Mouse (Mus musculus) forebrain, embryonic 15.5 days (tissue): Measurements from ENCODE around the gene Myo10. TPM values are rescaled to one million over a fixed set of nuclear protein-coding genes. Genes with fewer than 3 reads are reported as not detected.

ENCODE experiments used
- ATAC-seq: fragments of 200-750 bp; cut with Nextera tagmentation; replicated peaks from 2 replicates; pipeline ENCODE4 v1.8.0; 2017; ENCODE audit warnings: mild to moderate bottlenecking, moderate TSS enrichment, moderate library complexity
- H3K27ac ChIP-seq: fragments of 300-500 bp; sonication (generic); replicated peaks from 2 replicates; pipeline ENCODE4 v1.5.1; 2015; ENCODE audit warnings: mild to moderate bottlenecking, inconsistent platforms
- H3K27me3 ChIP-seq: fragments of 300-500 bp; sonication (generic); 2 replicates; pipeline ENCODE4 v1.6.1; 2015; ENCODE audit warnings: inconsistent platforms
- H3K36me3 ChIP-seq: fragments of 300-500 bp; sonication (generic); 2 replicates; pipeline ENCODE4 v1.6.1; 2015; ENCODE audit warnings: mild to moderate bottlenecking, inconsistent platforms
- H3K4me1 ChIP-seq: fragments of 300-500 bp; sonication (generic); 2 replicates; pipeline ENCODE4 v1.6.1; 2015; ENCODE audit warnings: inconsistent platforms
- H3K4me2 ChIP-seq: fragments of 300-500 bp; sonication (generic); replicated peaks from 2 replicates; pipeline ENCODE4 v1.6.1; 2015; ENCODE audit warnings: mild to moderate bottlenecking, inconsistent platforms
- H3K4me3 ChIP-seq: fragments of 300-500 bp; sonication (generic); 2 replicates; pipeline ENCODE4 v1.5.1; 2015; ENCODE audit warnings: mild to moderate bottlenecking, inconsistent platforms
- H3K9ac ChIP-seq: fragments of 300-500 bp; sonication (generic); replicated peaks from 2 replicates; pipeline ENCODE4 v1.6.1; 2015; ENCODE audit warnings: mild to moderate bottlenecking, inconsistent platforms
- H3K9me3 ChIP-seq: fragments of 300-500 bp; sonication (generic); 2 replicates; pipeline ENCODE4 v1.6.1; 2016; ENCODE audit warnings: inconsistent platforms
- WGBS: fragments of 180-500 bp; shearing (Covaris S2); methylation state at CpG from one replicate; pipeline ENCODE4 v1.1.7; 2015; ENCODE audit warnings: mixed read lengths; 5-methylcytosine and 5-hydroxymethylcytosine counted together
- polyA plus RNA-seq: library from polyadenylated mRNA; unstranded; fragments of >200 nt; fragmentation: Nextera tagmentation; extraction: Ambion mirVana; gene quantifications from 2 replicates; pipeline ENCODE4 v1.2.1, GENCODE M21; 2015

The Myo10 gene
- polyA plus RNA-seq, result 43.0 and 48.1 TPM in 2 replicates

DNA sequence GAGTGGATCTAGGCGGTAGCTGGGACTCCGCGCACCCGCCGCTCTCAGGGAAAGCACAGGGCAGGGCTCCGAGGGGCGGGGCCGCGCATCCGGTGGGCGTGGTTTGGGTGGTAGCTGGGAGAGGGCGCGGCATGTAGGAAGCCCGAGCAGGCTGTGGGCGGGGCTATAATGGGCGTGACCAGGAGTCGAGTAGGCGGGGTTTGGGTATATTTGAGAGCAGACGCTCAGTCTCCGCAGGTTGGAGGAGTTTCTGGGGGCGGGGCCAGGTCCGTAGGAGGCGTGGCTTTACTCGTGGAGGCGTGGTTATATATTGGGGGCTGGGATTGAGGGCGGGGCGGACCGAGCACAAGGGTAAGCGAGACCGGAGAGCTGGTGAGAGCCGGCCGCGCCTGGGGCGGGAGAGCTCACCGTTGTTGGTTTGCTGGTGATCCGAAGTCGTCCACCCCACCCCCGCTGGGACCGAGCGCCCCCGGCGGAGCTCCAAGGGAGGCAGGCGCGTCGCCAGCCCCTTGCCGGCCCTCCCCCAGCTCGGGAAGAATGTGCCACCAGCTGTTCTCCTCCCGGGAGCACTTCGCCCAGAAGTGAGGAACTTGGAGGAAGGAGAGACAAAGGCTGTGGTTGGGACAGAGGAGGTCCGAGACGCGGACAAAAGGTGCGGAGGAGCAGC, at the start of gene Myo10:
Myo10 (plus strand) TSS at position 326 of the 667 bp plus-strand sequence.
- no peaks in the 10 kb centered on the region for H3K9me3 ChIP-seq
- H3K9ac ChIP-seq, result peak within 1 kb of the TSS; percentile 64
- peak within 1 kb of the TSS; percentile 75 for H3K4me3 ChIP-seq
- no peaks in the 10 kb centered on the region for H3K36me3 ChIP-seq
- peak; percentile 95 for ATAC-seq
- H3K27ac ChIP-seq, result no peak within 1 kb of the TSS; the same call in 1 of the 2 replicates
- H3K4me1 ChIP-seq, result peaks cover 21% of the 10 kb centered on the region
- H3K27me3 ChIP-seq, result peaks cover 44% of the 10 kb centered on the region
- peak within 1 kb of the TSS; percentile 100 for H3K4me2 ChIP-seq
- under 1% methylated on average over 52 of the region's 53 CpGs for WGBS

DNA sequence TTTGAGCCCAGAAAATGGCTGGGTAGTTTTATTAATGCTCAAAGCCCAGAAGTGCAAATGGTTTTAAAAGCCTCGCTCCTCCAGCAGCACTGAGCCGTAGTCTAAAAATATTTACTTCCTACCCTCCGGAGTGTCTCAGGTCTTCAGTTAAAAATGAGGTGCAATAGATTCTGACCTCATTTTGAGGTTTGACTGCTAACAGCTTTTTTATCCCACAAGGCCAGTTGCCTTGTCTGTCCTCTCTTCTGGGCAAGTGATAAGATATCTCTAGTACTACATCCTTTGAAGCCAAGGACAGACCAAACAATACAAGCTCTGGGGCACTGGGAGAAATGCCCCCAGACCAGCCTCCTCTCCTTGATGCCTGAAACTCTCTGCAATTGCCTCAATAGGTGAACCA, 49.2 kb upstream of the Myo10 start:
- Histone ChIP-seq H3K9ac (no peak overlapping the region), H3K4me1 (no peaks in the 10 kb centered on the region), H3K9me3 (no peaks in the 10 kb centered on the region), H3K4me2 (no peak overlapping the region), H3K4me3 (no peak overlapping the region), H3K27me3 (no peaks in the 10 kb centered on the region), H3K36me3 (no peaks in the 10 kb centered on the region), H3K27ac (no peak overlapping the region)
- no peak for ATAC-seq
- WGBS, result 98% methylated on average over 3 of the region's 3 CpGs

DNA sequence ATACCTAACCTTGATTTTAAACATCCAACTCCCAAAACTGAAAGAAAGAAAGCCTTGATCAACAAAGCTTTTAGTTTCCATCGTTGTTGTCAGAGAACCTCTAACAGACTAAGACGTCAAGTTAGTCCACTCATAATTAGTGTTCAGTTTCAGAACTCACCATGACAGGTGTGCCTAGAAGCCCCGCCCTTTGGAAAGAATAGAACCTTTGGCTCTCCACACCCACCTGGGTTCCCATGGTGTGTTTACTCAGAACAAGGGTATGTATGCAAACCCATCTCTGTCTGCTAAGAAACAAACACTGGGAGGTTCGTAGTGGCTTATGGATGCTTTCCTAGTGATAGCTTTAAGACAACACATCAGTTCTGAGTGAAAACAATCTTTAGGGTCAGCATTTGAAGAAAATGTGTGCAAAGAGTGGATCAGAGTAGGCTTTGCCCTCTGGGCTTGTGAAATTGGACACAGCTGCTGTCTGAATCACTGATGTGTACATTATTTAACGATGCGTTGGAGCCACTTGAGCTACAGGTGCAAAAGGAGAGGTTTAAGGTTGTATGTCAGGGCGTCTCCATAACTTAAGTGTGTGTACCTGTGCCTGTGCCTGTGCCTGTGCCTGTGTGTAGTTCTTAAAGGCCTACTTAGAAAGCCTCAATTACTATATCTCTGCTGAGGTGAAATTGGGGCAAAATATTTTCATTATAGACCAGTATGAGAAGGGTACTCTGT, 48.3 kb upstream of the Myo10 start:
- Histone ChIP-seq H3K9ac (no peak overlapping the region), H3K27ac (no peak overlapping the region), H3K4me2 (no peak overlapping the region), H3K27me3 (no peaks in the 10 kb centered on the region), H3K9me3 (no peaks in the 10 kb centered on the region), H3K4me3 (no peak overlapping the region), H3K36me3 (no peaks in the 10 kb centered on the region), H3K4me1 (no peaks in the 10 kb centered on the region)
- WGBS, result 79% methylated on average over 7 of the region's 7 CpGs
- ATAC-seq, result no peak

DNA sequence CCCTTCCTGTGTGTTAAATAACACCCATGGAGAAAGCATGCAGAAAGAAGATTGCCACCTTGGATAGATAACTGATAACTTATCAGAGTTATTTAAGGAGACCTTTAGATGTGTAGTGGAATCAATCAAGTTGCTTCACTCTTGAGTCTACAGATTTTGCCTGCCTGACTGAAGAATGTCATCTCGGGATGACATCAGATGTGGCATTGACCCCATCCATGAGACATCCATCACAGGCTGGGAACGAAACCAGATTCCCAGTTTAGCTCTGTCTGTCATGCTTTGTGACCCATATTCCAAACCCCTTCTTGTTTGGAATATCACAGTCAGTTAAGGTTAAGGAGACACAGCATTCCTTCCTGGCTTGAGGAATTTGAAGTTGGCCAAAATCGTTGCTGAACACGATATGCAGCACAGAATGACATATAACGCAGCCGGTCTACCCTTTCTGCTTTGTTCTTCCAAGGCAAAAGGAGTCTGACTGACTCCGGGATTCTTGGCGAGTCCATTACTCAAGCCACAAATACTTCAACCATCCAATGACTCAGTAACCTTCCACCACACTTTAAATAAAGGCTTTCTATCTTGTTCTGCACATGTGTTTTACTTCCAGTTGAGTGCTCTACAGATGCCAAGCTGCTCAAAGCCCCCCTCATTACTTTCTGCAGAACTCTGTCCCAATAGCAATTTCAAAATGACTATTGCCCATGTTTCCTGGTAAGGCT, 44.8 kb upstream of the Myo10 start:
- Histone ChIP-seq H3K9ac (no peak overlapping the region), H3K4me1 (no peaks in the 10 kb centered on the region), H3K4me3 (no peak overlapping the region), H3K36me3 (no peaks in the 10 kb centered on the region), H3K27ac (no peak overlapping the region), H3K4me2 (no peak overlapping the region), H3K27me3 (no peaks in the 10 kb centered on the region), H3K9me3 (no peaks in the 10 kb centered on the region)
- WGBS, result 86% methylated on average over 8 of the region's 8 CpGs
- ATAC-seq, result no peak

DNA sequence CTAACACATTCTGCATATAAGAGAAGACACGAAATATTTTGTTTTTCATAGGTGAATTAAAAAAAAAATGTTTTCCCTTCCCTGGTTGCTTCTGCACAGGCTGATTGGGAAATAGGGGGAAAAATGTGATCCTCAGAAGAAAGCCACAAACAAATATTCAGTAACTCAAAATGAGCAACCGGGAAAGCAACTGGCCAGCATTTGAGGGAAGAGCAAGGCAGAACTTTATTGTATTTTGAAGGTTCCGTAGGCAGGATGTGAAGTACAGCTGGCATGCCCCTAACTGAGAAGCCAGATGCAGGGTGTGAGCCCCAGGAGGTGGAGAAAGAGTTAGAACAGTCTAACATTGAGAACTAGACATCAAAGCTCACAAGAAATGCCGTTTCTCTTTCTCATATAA, 44.0 kb upstream of the Myo10 start:
- H3K9me3 ChIP-seq, result no peaks in the 10 kb centered on the region
- ATAC-seq, result no peak
- no peak overlapping the region for H3K27ac ChIP-seq
- H3K9ac ChIP-seq, result no peak overlapping the region
- H3K4me3 ChIP-seq, result no peak overlapping the region
- H3K36me3 ChIP-seq, result no peaks in the 10 kb centered on the region
- 90% methylated on average over 4 of the region's 4 CpGs for WGBS
- no peaks in the 10 kb centered on the region for H3K27me3 ChIP-seq
- no peaks in the 10 kb centered on the region for H3K4me1 ChIP-seq
- H3K4me2 ChIP-seq, result no peak overlapping the region

DNA sequence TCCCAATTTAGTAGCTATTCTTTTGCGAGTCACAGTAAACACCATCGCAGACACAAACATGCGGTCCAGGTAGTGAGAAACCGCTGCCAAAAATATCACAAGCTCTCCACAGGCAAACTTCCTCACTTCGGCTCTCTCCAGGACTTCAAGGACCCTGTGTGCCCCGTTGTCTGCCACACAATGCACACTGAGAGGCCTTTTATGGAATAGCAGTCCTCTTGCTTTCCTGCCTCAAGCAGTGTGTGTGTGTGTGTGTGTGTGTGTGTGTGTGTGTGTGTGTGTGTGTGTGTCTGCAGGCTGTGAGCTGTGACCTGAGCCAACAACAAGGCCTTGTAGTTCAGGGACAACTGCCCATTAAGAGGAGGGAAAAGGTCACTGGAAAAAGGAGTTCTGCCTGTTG, 41.6 kb upstream of the Myo10 start:
- ATAC-seq, result no peak
- 49% methylated on average over 6 of the region's 6 CpGs for WGBS

DNA sequence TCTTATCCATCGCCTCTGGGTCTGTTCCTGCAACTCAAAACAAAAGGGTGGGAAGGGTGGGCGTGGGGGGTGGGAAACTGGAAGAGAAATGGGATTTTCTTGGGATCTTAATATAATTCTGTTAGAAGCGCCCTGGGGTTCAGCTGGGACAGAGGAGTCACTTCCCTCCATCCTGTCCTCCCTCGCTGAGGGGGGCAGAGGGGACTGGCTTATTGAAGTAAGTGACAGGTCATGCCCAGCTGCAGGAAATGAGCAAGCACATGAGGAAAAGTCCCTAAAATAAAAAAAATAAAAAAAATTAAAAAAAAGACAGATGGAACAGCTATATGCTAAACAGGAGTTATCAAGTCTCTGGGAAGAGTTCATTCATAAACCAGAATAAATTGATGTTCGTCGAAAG, 40.3 kb upstream of the Myo10 start:
- H3K27ac ChIP-seq, result no peak overlapping the region
- no peaks in the 10 kb centered on the region for H3K36me3 ChIP-seq
- no peak for ATAC-seq
- 67% methylated on average over 6 of the region's 6 CpGs for WGBS
- no peaks in the 10 kb centered on the region for H3K27me3 ChIP-seq
- no peak overlapping the region for H3K4me3 ChIP-seq
- no peaks in the 10 kb centered on the region for H3K4me1 ChIP-seq
- no peak overlapping the region for H3K9ac ChIP-seq
- H3K9me3 ChIP-seq, result no peaks in the 10 kb centered on the region
- no peak overlapping the region for H3K4me2 ChIP-seq

More for the DNA sequence above, 41.6 kb upstream of the Myo10 start:
- Histone ChIP-seq H3K9me3 (no peaks in the 10 kb centered on the region), H3K27ac (no peak overlapping the region), H3K4me3 (no peak overlapping the region), H3K27me3 (no peaks in the 10 kb centered on the region), H3K4me2 (no peak overlapping the region), H3K4me1 (no peaks in the 10 kb centered on the region), H3K9ac (no peak overlapping the region), H3K36me3 (no peaks in the 10 kb centered on the region)

DNA sequence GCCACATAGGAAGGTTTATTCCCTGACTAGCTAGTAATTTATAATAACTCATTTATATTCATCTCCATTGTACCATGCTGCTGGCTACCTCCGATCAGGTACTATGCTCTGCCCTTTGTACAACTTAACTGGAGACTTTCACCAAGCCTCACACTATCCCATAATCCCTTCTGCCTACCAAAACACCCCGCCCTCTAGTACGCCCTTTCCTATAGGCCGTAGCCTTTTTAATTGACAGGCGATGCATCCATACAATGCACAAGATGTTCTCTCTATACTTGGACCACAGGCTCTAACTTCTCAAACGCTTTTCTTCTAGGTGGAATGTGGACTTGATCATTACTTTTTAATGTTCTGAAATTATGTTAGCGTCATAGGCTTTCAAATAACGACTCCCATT, 39.0 kb upstream of the Myo10 start:
- H3K4me2 ChIP-seq, result no peak overlapping the region
- H3K9ac ChIP-seq, result no peak overlapping the region
- WGBS, result 92% methylated on average over 8 of the region's 8 CpGs
- no peaks in the 10 kb centered on the region for H3K27me3 ChIP-seq
- no peaks in the 10 kb centered on the region for H3K9me3 ChIP-seq
- no peak overlapping the region for H3K4me3 ChIP-seq
- H3K36me3 ChIP-seq, result no peaks in the 10 kb centered on the region
- H3K27ac ChIP-seq, result no peak overlapping the region
- no peaks in the 10 kb centered on the region for H3K4me1 ChIP-seq
- no peak for ATAC-seq

DNA sequence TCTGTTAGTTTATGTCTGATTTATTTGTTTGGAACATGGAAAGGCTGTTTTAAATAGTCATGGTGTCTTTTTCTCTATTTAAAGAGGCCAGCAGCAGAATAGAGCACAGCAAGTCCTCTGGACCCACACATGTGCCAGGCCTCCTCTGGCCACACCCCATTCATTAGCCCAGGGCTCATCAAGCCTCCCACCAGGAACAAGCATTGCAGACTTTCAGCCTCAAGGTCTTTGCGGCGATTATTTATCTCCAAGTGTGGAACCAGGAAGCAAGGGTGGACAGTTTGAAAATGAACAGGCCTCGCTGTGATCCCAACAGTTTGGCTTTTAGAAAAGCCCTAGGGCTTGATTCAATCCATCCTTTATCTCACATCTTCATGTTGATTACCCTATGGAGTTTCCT, 35.5 kb upstream of the Myo10 start:
- Histone ChIP-seq H3K36me3 (no peaks in the 10 kb centered on the region), H3K4me1 (no peaks in the 10 kb centered on the region), H3K27me3 (no peaks in the 10 kb centered on the region), H3K9ac (no peak overlapping the region), H3K4me3 (no peak overlapping the region), H3K27ac (no peak overlapping the region), H3K9me3 (no peaks in the 10 kb centered on the region), H3K4me2 (no peak overlapping the region)
- 84% methylated on average over 3 of the region's 3 CpGs for WGBS
- no peak for ATAC-seq

DNA sequence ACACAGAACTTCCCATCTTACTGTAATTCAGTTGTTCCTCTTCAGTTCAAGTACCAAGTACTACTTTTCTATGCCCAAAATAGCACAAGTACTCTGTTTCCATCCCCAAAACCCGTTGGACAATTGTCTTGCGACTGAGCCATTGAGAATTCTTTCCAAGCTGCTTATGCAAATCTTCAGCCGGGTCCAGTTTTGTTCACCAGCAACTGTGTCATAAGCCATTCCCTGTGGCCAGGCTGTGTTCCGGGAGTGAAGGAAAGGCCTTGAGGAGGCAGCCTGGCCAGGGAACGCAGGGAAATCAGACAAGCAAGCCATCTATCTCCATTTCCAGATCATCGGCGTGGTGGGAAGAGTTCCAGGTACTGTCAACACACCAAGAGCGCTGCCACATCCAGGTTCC, 34.4 kb upstream of the Myo10 start:
- Histone ChIP-seq H3K27me3 (no peaks in the 10 kb centered on the region), H3K4me3 (no peak overlapping the region)
- WGBS, result 75% methylated on average over 8 of the region's 8 CpGs

DNA sequence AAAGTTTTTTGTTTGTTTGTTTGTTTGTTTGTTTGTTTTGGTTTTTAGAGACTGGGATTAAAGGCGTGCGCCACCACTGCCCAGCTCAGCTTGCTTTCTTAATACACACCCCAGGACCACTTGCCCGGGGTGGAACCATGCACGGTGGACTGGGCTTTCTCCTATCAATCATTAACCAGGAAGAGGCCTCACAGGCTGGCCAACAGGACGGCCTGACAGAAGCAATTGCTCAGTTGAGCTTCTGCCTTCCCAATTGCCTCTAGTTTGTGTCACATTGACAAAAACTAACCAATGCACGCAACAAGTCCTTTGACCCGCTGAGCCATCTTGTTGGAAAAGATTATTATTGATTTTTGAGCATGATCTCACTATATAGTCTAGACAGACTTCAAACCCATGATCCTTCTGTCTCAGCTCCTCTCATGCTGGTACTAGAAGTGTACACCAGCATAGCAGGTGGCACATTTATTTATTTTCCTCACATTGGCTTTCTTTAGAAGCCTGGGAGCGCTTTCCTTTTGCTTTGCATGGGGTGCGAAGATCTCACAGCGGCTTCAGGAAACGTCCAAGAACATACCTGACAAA, 32.9 kb upstream of the Myo10 start:
- no peak overlapping the region for H3K4me3 ChIP-seq
- no peaks in the 10 kb centered on the region for H3K9me3 ChIP-seq
- no peak for ATAC-seq
- H3K27me3 ChIP-seq, result no peaks in the 10 kb centered on the region
- H3K36me3 ChIP-seq, result no peaks in the 10 kb centered on the region
- H3K9ac ChIP-seq, result no peak overlapping the region
- H3K4me1 ChIP-seq, result no peaks in the 10 kb centered on the region
- no peak overlapping the region for H3K27ac ChIP-seq
- 87% methylated on average over 11 of the region's 11 CpGs for WGBS
- H3K4me2 ChIP-seq, result no peak overlapping the region

More for the DNA sequence above, 34.4 kb upstream of the Myo10 start:
- no peak overlapping the region for H3K4me2 ChIP-seq
- ATAC-seq, result no peak
- H3K4me1 ChIP-seq, result no peaks in the 10 kb centered on the region
- no peaks in the 10 kb centered on the region for H3K36me3 ChIP-seq
- no peak overlapping the region for H3K27ac ChIP-seq
- no peak overlapping the region for H3K9ac ChIP-seq
- no peaks in the 10 kb centered on the region for H3K9me3 ChIP-seq

DNA sequence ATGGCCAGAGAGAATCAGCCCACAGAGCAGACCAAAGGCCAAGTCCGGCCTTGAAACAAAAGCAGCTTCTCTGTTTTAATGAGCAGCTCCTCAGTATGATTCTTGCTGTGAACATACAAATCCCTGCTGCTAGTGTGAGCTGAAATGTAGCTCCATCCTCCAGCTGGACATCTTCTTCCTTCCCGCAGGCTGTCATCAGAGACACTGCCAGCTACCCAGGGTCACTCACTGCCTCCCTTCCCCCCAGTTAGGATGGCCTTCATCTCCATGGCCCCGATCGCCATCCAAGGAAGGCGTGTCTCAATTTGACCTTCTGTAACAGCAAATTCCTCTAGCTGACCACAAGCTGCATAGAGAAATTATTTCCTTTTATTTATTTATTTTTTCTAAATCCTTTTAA, 32.4 kb upstream of the Myo10 start:
- H3K36me3 ChIP-seq, result no peaks in the 10 kb centered on the region
- no peak for ATAC-seq
- no peak overlapping the region for H3K4me2 ChIP-seq
- WGBS, result 88% methylated on average over 5 of the region's 5 CpGs
- H3K4me1 ChIP-seq, result no peaks in the 10 kb centered on the region
- H3K27me3 ChIP-seq, result no peaks in the 10 kb centered on the region
- H3K27ac ChIP-seq, result no peak overlapping the region
- H3K9ac ChIP-seq, result no peak overlapping the region
- no peaks in the 10 kb centered on the region for H3K9me3 ChIP-seq
- no peak overlapping the region for H3K4me3 ChIP-seq
